Mouse (Mus musculus) lung, embryonic 15.5 days (tissue): ENCODE results near the gene Cbx8. TPM values are rescaled to one million over a fixed set of nuclear protein-coding genes. Genes with fewer than 3 reads are reported as not detected.

ENCODE experiments used
- ATAC-seq: fragments of 200-750 bp; cut with Nextera tagmentation; 2 replicates; pipeline ENCODE4 v1.8.0; 2017; ENCODE audit warnings: moderate number of reproducible peaks, borderline replicate concordance; ENCODE audit not compliant: low FRiP score, low TSS enrichment; ENCODE audit errors: extremely low read depth
- H3K27ac ChIP-seq: fragments of 300-500 bp; sonication (generic); 2 replicates; pipeline ENCODE4 v1.5.1; 2015; ENCODE audit warnings: moderate library complexity, mild to moderate bottlenecking, inconsistent platforms
- H3K27me3 ChIP-seq: fragments of 300-500 bp; sonication (generic); 2 replicates; pipeline ENCODE4 v1.6.1; 2015; ENCODE audit warnings: inconsistent platforms
- H3K36me3 ChIP-seq: fragments of 300-500 bp; sonication (generic); 2 replicates; pipeline ENCODE4 v1.6.1; 2015; ENCODE audit warnings: inconsistent platforms
- H3K4me1 ChIP-seq: fragments of 300-500 bp; sonication (generic); 2 replicates; pipeline ENCODE4 v1.6.1; 2015; ENCODE audit warnings: inconsistent platforms
- H3K4me2 ChIP-seq: fragments of 300-500 bp; sonication (generic); 2 replicates; pipeline ENCODE4 v1.6.1; 2015; ENCODE audit warnings: inconsistent platforms, mild to moderate bottlenecking, moderate library complexity
- H3K4me3 ChIP-seq: fragments of 300-500 bp; sonication (generic); 2 replicates; pipeline ENCODE4 v1.5.1; 2015; ENCODE audit warnings: mild to moderate bottlenecking, inconsistent platforms
- H3K9ac ChIP-seq: fragments of 300-500 bp; sonication (generic); 2 replicates; pipeline ENCODE4 v1.6.1; 2015; ENCODE audit warnings: inconsistent platforms
- H3K9me3 ChIP-seq: fragments of 300-500 bp; sonication (generic); 2 replicates; pipeline ENCODE4 v1.6.1; 2016; ENCODE audit warnings: inconsistent platforms
- WGBS: fragments of 180-500 bp; shearing (Covaris S2); methylation state at CpG from one replicate; pipeline ENCODE4 v1.1.7; 2015; 5-methylcytosine and 5-hydroxymethylcytosine counted together
- polyA plus RNA-seq: library from polyadenylated mRNA; unstranded; fragments of >200 nt; fragmentation: Nextera tagmentation; extraction: Ambion mirVana; gene quantifications from 2 replicates; pipeline ENCODE4 v1.2.1, GENCODE M21; 2015

The Cbx8 gene
- polyA plus RNA-seq, 1 experiment from 2014 or later: 11.3 TPM

GRCm38 (mm10) chr11:119053257-119053670, 12.5 kb upstream of the Cbx8 start:
- Histone ChIP-seq H3K4me3 (peak overlapping the region; percentile 41), H3K9ac (peak overlapping the region; percentile 33; the same call in 1 of the 2 replicates), H3K9me3 (no peaks in the 10 kb centered on the region), H3K27ac (peak overlapping the region; percentile 49), H3K4me2 (peak overlapping the region; percentile 89), H3K4me1 (peaks cover 60% of the 10 kb centered on the region), H3K36me3 (no peaks in the 10 kb centered on the region), H3K27me3 (peaks cover 91% of the 10 kb centered on the region)
- 0% methylated on average over 41 of the region's 42 CpGs for WGBS
- ATAC-seq: peak; percentile 88

- Histone ChIP-seq H3K36me3 (no peaks in the 10 kb centered on the region), H3K4me3 (peak overlapping the region; percentile 41), H3K4me1 (peaks cover 60% of the 10 kb centered on the region), H3K27ac (peak overlapping the region; percentile 49), H3K9ac (peak overlapping the region; percentile 33; the same call in 1 of the 2 replicates), H3K9me3 (no peaks in the 10 kb centered on the region), H3K4me2 (peak overlapping the region; percentile 89), H3K27me3 (peaks cover 91% of the 10 kb centered on the region)
- peak; percentile 48; the same call in 1 of the 2 replicates for ATAC-seq
- 2% methylated on average over 13 of the region's 13 CpGs for WGBS
These were observed 12.0 kb upstream of the Cbx8 start for GRCm38 (mm10) chr11:119052661-119053256.

GRCm38 (mm10) chr11:119051927-119052660, 11.3 kb upstream of the Cbx8 start:
- peaks cover 59% of the 10 kb centered on the region for H3K4me1 ChIP-seq
- no peaks in the 10 kb centered on the region for H3K36me3 ChIP-seq
- H3K4me3 ChIP-seq: no peak overlapping the region
- WGBS: 5% methylated on average over 15 of the region's 15 CpGs
- H3K27ac ChIP-seq: no peak overlapping the region
- H3K9ac ChIP-seq: no peak overlapping the region
- H3K4me2 ChIP-seq: peak overlapping the region; percentile 89; the same call in 1 of the 2 replicates
- ATAC-seq: no peak
- no peaks in the 10 kb centered on the region for H3K9me3 ChIP-seq
- peaks cover 91% of the 10 kb centered on the region for H3K27me3 ChIP-seq

- peaks cover 63% of the 10 kb centered on the region for H3K4me1 ChIP-seq
- no peaks in the 10 kb centered on the region for H3K9me3 ChIP-seq
- no peak for ATAC-seq
- peaks cover 98% of the 10 kb centered on the region for H3K27me3 ChIP-seq
- H3K4me2 ChIP-seq: no peak overlapping the region
- H3K9ac ChIP-seq: no peak overlapping the region
- H3K4me3 ChIP-seq: no peak overlapping the region
- H3K36me3 ChIP-seq: no peaks in the 10 kb centered on the region
- H3K27ac ChIP-seq: no peak overlapping the region
These were observed 10.7 kb upstream of the Cbx8 start for GRCm38 (mm10) chr11:119051426-119051825.

- Histone ChIP-seq H3K27me3 (peaks cover 98% of the 10 kb centered on the region), H3K4me3 (no peak overlapping the region), H3K36me3 (no peaks in the 10 kb centered on the region), H3K9me3 (no peaks in the 10 kb centered on the region), H3K27ac (no peak overlapping the region), H3K4me2 (no peak overlapping the region), H3K9ac (no peak overlapping the region), H3K4me1 (peaks cover 56% of the 10 kb centered on the region)
- ATAC-seq: no peak
- WGBS: 0% methylated on average over 2 of the region's 2 CpGs
These were observed 9.6 kb upstream of the Cbx8 start for GRCm38 (mm10) chr11:119050361-119050760.

GRCm38 (mm10) chr11:119048133-119048510, 7.4 kb upstream of the Cbx8 start:
- under 1% methylated on average over 13 of the region's 13 CpGs for WGBS
- Histone ChIP-seq H3K36me3 (no peaks in the 10 kb centered on the region), H3K27ac (no peak overlapping the region), H3K27me3 (peaks cover 100% of the 10 kb centered on the region), H3K4me3 (no peak overlapping the region), H3K4me1 (peaks cover 47% of the 10 kb centered on the region), H3K9ac (no peak overlapping the region), H3K4me2 (no peak overlapping the region), H3K9me3 (no peaks in the 10 kb centered on the region)
- no peak for ATAC-seq

GRCm38 (mm10) chr11:119047261-119048132, 6.7 kb upstream of the Cbx8 start:
- peaks cover 46% of the 10 kb centered on the region for H3K4me1 ChIP-seq
- WGBS: 1% methylated on average over 43 of the region's 43 CpGs
- H3K4me2 ChIP-seq: peak overlapping the region; percentile 51
- peaks cover 100% of the 10 kb centered on the region for H3K27me3 ChIP-seq
- no peak overlapping the region for H3K27ac ChIP-seq
- peak; percentile 33; the same call in 1 of the 2 replicates for ATAC-seq
- H3K4me3 ChIP-seq: peak overlapping the region; percentile 23
- H3K9me3 ChIP-seq: no peaks in the 10 kb centered on the region
- H3K36me3 ChIP-seq: no peaks in the 10 kb centered on the region
- H3K9ac ChIP-seq: no peak overlapping the region

- Histone ChIP-seq H3K9ac (peak overlapping the region; percentile 9; the same call in 1 of the 2 replicates), H3K4me2 (peak overlapping the region; percentile 51), H3K27ac (no peak overlapping the region), H3K4me1 (peaks cover 48% of the 10 kb centered on the region), H3K36me3 (no peaks in the 10 kb centered on the region), H3K27me3 (peaks cover 100% of the 10 kb centered on the region), H3K4me3 (peak overlapping the region; percentile 23), H3K9me3 (no peaks in the 10 kb centered on the region)
- 1% methylated on average over 39 of the region's 39 CpGs for WGBS
- ATAC-seq: peak; percentile 73
These were observed 6.0 kb upstream of the Cbx8 start for GRCm38 (mm10) chr11:119046601-119047245.

GRCm38 (mm10) chr11:119044551-119045337, 4.0 kb upstream of the Cbx8 start:
- Histone ChIP-seq H3K27ac (no peak overlapping the region), H3K9ac (no peak overlapping the region), H3K9me3 (no peaks in the 10 kb centered on the region), H3K4me1 (peaks cover 59% of the 10 kb centered on the region), H3K4me3 (peak overlapping the region; percentile 8; the same call in 1 of the 2 replicates), H3K4me2 (peak overlapping the region; percentile 37), H3K27me3 (peaks cover 86% of the 10 kb centered on the region), H3K36me3 (no peaks in the 10 kb centered on the region)
- WGBS: 2% methylated on average over 41 of the region's 41 CpGs
- ATAC-seq: no peak

- Histone ChIP-seq H3K4me3 (no peak overlapping the region), H3K27ac (no peak overlapping the region), H3K9me3 (no peaks in the 10 kb centered on the region), H3K4me1 (peaks cover 66% of the 10 kb centered on the region), H3K27me3 (peaks cover 82% of the 10 kb centered on the region), H3K4me2 (peak overlapping the region; percentile 37; the same call in 1 of the 2 replicates), H3K9ac (no peak overlapping the region), H3K36me3 (peaks cover 3% of the 10 kb centered on the region)
- no peak for ATAC-seq
- WGBS: 6% methylated on average over 10 of the region's 10 CpGs
These were observed 3.2 kb upstream of the Cbx8 start for GRCm38 (mm10) chr11:119043761-119044550.
